Mouse (Mus musculus): ENCODE results near the gene Ramac.

The Ramac gene

DNA sequence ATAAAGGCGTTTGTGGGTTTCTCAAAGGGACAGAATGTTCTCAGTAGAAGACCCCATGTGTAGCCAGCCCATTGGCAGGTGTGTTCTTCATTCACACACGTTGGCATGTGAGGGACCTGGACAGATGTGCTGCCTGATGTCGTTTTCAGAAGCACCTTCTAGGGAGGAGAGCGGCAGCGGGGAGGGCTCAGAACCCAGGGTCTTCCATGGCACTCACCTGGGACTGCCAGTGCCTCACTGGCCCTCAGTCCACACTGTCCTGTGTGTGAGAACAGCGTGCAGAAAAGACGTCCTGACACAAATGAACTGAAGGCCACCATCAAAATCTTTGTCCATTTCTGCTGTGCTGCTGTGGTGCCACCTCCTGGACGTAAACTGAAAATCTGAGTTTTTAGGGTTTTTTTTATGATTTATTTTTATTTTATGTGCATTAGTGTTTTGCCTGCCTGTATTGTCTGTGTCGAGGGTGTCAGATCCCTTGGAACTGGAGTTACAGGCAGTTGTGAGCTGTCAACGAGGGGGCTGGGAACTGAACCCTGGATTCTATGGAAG, 15.0 kb downstream of the Ramac start:
- DNase-seq (ENCODE audit: low spot score in 2 of 2), result no peak

DNA sequence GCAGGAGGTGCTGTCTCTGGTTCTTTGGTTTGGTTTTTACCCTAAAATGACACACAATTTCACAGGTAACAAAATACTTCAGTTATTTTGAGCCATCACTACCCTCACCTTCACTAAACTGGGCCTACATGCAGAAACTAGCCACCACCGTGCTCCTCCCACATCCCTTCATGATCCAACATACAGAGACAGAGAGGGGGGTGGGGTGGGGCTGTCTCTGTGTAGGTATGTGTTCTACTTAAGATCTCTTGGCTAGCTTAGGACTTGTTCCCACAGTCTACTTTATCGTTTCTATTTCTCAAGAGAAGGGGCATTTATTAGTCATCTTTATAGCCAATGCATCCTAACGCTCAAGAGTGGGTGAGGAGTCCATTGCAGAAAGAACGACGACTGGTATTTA, 25.8 kb downstream of the Ramac start:
- peak in 1 of 2 experiments; percentile 12 for DNase-seq (ENCODE audit: low spot score in 2 of 2)

DNA sequence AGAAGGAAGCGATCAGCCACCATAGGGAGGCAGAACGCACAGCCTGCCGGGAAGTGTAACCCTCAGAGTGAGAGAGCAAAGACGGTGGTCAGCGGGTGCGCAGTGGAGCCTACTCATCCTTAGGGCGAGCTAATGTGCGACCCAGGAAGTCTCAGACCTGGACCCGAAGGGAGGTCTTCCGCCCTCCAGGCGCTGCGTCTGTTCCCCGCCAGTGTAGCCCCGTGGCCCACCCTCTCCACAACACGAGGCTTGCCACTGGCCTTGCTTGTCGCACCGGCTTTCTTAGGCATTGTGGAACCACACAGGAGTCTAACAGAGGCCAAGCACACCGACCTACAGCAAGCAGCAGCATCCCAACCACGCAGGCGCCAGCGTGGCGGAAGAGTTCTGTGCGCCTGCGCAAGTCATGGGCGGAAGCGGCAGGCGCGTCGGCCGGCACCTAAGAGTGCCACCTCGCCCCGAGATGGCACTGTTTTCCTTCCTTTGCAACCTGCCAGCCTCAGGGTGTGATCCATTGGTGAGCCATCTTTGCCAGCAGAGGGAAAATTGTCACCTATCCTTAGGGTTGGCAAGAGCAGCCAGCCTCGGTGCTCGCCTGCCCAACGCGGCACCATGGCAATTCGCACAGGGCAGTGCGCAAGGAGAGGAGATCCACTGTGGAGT, 26.5 kb downstream of the Ramac start, which contains the start of gene 3110040N11Rik:
Gene 3110040N11Rik (minus strand): TSS at position 384 of the 663 bp plus-strand sequence.
- peak; percentile 67 to 80 for DNase-seq (ENCODE audit: low spot score in 2 of 2)

DNA sequence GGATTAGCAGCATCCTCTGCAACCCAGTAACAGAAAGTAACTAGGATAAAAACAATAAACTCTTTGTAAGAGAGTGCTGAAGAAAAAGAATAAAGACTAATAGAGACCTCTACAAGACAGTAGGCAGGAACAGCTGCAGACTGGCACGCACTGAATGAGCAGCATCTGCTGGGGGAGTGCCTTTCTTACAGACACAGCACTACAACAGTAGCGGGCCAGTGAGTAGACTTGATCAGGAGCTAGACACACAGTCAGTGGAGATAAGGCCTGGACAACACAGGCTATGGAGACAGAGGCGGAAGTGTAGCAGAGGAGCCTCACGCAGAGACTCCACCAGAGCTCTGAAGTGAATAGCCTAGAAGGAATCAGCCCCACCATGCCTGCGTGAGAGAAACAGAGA, 43.3 kb downstream of the Ramac start:
- no peak for DNase-seq (ENCODE audit: low spot score in 2 of 2)
